ENCODE assay signal across 23 mouse cellular contexts in genomic region chr3:151153340-151153739, GRCm38 (mm10).
A peak's percentile ranks its signal among the peaks of the same experiment; 100 is the strongest.
DNase-seq lines count a peak whose midpoint lies in the region; ATAC-seq and TF ChIP-seq lines count a peak whose summit lies in the region.
"Had no signal": no experiment of that assay in that cellular context is flagged by ENCODE, and none has a peak within 500 bp of the region (broad histone marks: within the 10 kb centered on the region; RNA-seq: fewer than 3 reads in every experiment).

No protein-coding gene starts in this region.

- H3K27me3 ChIP-seq in heart, embryonic 10.5 days (ENCODE audit: insufficient read depth, poor library complexity, severe bottlenecking) = no peaks in the 10 kb centered on the region
- H3K27me3 ChIP-seq in kidney, embryonic 15.5 days = no peaks in the 10 kb centered on the region
- H3K27me3 ChIP-seq in CH12.LX (replicated peaks) = no peaks in the 10 kb centered on the region
- H3K27me3 ChIP-seq in lung, postnatal 0 days (replicated peaks; ENCODE audit: insufficient read depth, low read length) = no peaks in the 10 kb centered on the region
- H3K27me3 ChIP-seq: neural tube, embryonic 13.5 days; Patski; stomach, embryonic 15.5 days had no signal

- dilution Hi-C loops in CH12.LX (cut with MboI; ENCODE audit: extremely low pct_ligation_motif_present, extremely low pct_unique_long_range_greater_than_20kb, low sequenced_read_pairs) = no loop called here

- H3K27ac ChIP-seq in heart, embryonic 10.5 days = no peak overlapping the region
- no peak overlapping the region for H3K27ac ChIP-seq in kidney, embryonic 15.5 days
- no peak overlapping the region for H3K27ac ChIP-seq in CH12.LX (ENCODE audit: insufficient read depth, low read depth)
- H3K27ac ChIP-seq in lung, postnatal 0 days (ENCODE audit: low read length) = no peak overlapping the region
- H3K27ac ChIP-seq: embryonic facial prominence, embryonic 10.5 days; neural tube, embryonic 13.5 days; stomach, embryonic 15.5 days had no signal

- H3K4me3 ChIP-seq in heart, embryonic 10.5 days = no peak overlapping the region
- no peak overlapping the region for H3K4me3 ChIP-seq in kidney, embryonic 15.5 days (replicated peaks)
- H3K4me3 ChIP-seq in CH12.LX (replicated peaks in 1 of 3; ENCODE audit: low read depth in 2 of 3, low read length in 2 of 3, poor library complexity in 1 of 3) = no peak overlapping the region
- H3K4me3 ChIP-seq in lung, postnatal 0 days (ENCODE audit: low read depth, low read length) = no peak overlapping the region
- H3K4me3 ChIP-seq: embryonic facial prominence, embryonic 10.5 days; neural tube, embryonic 13.5 days; stomach, embryonic 15.5 days had no signal

- H3K79me2 ChIP-seq in CH12.LX (replicated peaks; ENCODE audit: control insufficient read depth, extremely low read depth, insufficient read depth, poor library complexity, severe bottlenecking) = no peaks in the 10 kb centered on the region

- in situ Hi-C loops in CH12.LX (cut with MboI; ENCODE audit: low pct_ligation_motif_present, low pct_unique_long_range_greater_than_20kb, low sequenced_read_pairs) = no loop called here

- peak; percentile 13 for DNase-seq in heart, adult 8-10 months (ENCODE audit: low spot score)
- DNase-seq in heart, embryonic 10.5 days (ENCODE audit: low spot score) = no peak
- no peak for DNase-seq in kidney, postnatal 14 days
- DNase-seq in A20 (ENCODE audit: low read depth, low spot score) (peak; percentile 54), CH12.LX (ENCODE audit: extremely low read depth) (peak; percentile 17)
- DNase-seq in lung, postnatal 0 days (ENCODE audit: low spot score) = no peak
- DNase-seq in frontal cortex, adult 2 months (ENCODE audit: extremely low spot score in 1 of 2, low spot score in 1 of 2) = no peak
- DNase-seq: adrenal gland, adult 8-10 months; cerebellum, adult 11 months; cerebellum, postnatal 36 days; gastrocnemius, postnatal 10 days; heart, postnatal 4 days; kidney, postnatal 25 days; left cerebral cortex, postnatal 4 days; liver; liver, postnatal 0 days; lung, postnatal 14 days; thymus, adult 18-20 months had no signal

- ATAC-seq in kidney, embryonic 15.5 days (replicated peaks; ENCODE audit: low FRiP score) = peak; percentile 92
- ATAC-seq in lung, postnatal 0 days = no peak
- ATAC-seq: liver, postnatal 0 days; Patski had no signal

- no peak for TF ChIP-seq POLR2A in CH12.LX (IDR thresholded peaks at IDR 0.05; ENCODE audit: low read depth, low read length)

- no peak for TF ChIP-seq RAD21 in CH12.LX (IDR thresholded peaks at IDR 0.05; ENCODE audit: low read depth, low read length)

- H3K36me3 ChIP-seq in heart, embryonic 10.5 days = no peaks in the 10 kb centered on the region
- H3K36me3 ChIP-seq in kidney, embryonic 15.5 days = no peaks in the 10 kb centered on the region
- no peaks in the 10 kb centered on the region for H3K36me3 ChIP-seq in CH12.LX (replicated peaks in 1 of 2; ENCODE audit: control insufficient read depth in 1 of 2, insufficient read depth in 1 of 2, low read length in 1 of 2)
- no peaks in the 10 kb centered on the region for H3K36me3 ChIP-seq in lung, postnatal 0 days (ENCODE audit: insufficient read depth, low read length)
- H3K36me3 ChIP-seq: embryonic facial prominence, embryonic 10.5 days; neural tube, embryonic 13.5 days; stomach, embryonic 15.5 days had no signal

- no peak for TF ChIP-seq EP300 in CH12.LX (IDR thresholded peaks at IDR 0.05; ENCODE audit: low read length)
- TF ChIP-seq EP300 in lung, postnatal 0 days (IDR thresholded peaks at IDR 0.05) = no peak

- 46% methylated on average over 4 of the region's 4 CpGs for WGBS in heart, embryonic 10.5 days
- WGBS in kidney, embryonic 15.5 days = 27% methylated on average over 4 of the region's 4 CpGs
- 42% methylated on average over 4 of the region's 4 CpGs for WGBS in lung, postnatal 0 days

- H3K9me3 ChIP-seq in heart, embryonic 10.5 days = no peaks in the 10 kb centered on the region
- no peaks in the 10 kb centered on the region for H3K9me3 ChIP-seq in kidney, embryonic 15.5 days (replicated peaks)
- H3K9me3 ChIP-seq in CH12.LX (replicated peaks; ENCODE audit: low read length) = peaks cover 10% of the 10 kb centered on the region
- H3K9me3 ChIP-seq in lung, postnatal 0 days (ENCODE audit: low read length) = no peaks in the 10 kb centered on the region
- H3K9me3 ChIP-seq: embryonic facial prominence, embryonic 10.5 days; neural tube, embryonic 13.5 days; stomach, embryonic 15.5 days had no signal

- no peak overlapping the region for H3K4me2 ChIP-seq in kidney, embryonic 15.5 days
- no peak overlapping the region for H3K4me2 ChIP-seq in CH12.LX (ENCODE audit: insufficient read depth, low read depth, poor library complexity, severe bottlenecking)
- no peak overlapping the region for H3K4me2 ChIP-seq in lung, postnatal 0 days (replicated peaks; ENCODE audit: low read depth, low read length)
- H3K4me2 ChIP-seq: neural tube, embryonic 13.5 days; stomach, embryonic 15.5 days had no signal

- H3K4me1 ChIP-seq in heart, embryonic 10.5 days = 0 out of 2 replicates have a peak, but pooled peaks cover 3% of the 10 kb centered on the region
- no peaks in the 10 kb centered on the region for H3K4me1 ChIP-seq in kidney, embryonic 15.5 days
- H3K4me1 ChIP-seq in CH12.LX (ENCODE audit: control insufficient read depth in 1 of 2, insufficient read depth in 2 of 2) = 0 out of 4 replicates have a peak, but pooled peaks cover 0 to 4% of the 10 kb centered on the region in 2 experiments
- H3K4me1 ChIP-seq in lung, postnatal 0 days (ENCODE audit: insufficient read depth, low read depth, low read length) = no peaks in the 10 kb centered on the region
- H3K4me1 ChIP-seq: embryonic facial prominence, embryonic 10.5 days; neural tube, embryonic 13.5 days; stomach, embryonic 15.5 days had no signal

- TF ChIP-seq CTCF in CH12.LX (conservative IDR thresholded peaks at IDR 0.05 in 1 of 2, IDR thresholded peaks at IDR 0.05 in 1 of 2; ENCODE audit: low read depth in 2 of 2, low read length in 2 of 2) = no peak
- TF ChIP-seq CTCF in lung, postnatal 0 days (IDR thresholded peaks at IDR 0.05) = no peak

- no peak overlapping the region for H3K9ac ChIP-seq in kidney, embryonic 15.5 days
- H3K9ac ChIP-seq in CH12.LX (ENCODE audit: insufficient read depth, low read depth) = no peak overlapping the region
- H3K9ac ChIP-seq in lung, postnatal 0 days (replicated peaks; ENCODE audit: low read depth) = no peak overlapping the region
- H3K9ac ChIP-seq: liver, postnatal 0 days; neural tube, embryonic 13.5 days; stomach, embryonic 15.5 days had no signal

TF ChIP-seq in CH12.LX, 34 proteins besides CTCF, POLR2A, EP300 and RAD21:
- TF ChIP-seq MEF2A (IDR thresholded peaks at IDR 0.05; ENCODE audit: borderline replicate concordance, low read depth, low read length) (no peak), E2F4 (IDR thresholded peaks at IDR 0.05; ENCODE audit: insufficient replicate concordance, low read depth, low read length) (no peak), USF2 (conservative IDR thresholded peaks at IDR 0.05; ENCODE audit: low read depth, low read length) (no peak)

Comparison
In these comparisons a context has a peak if more than half of its experiments do, and no peak if none do; other contexts are left out.
1. DNase-seq: peak in heart, adult 8-10 months (single experiment), A20 (single experiment) and CH12.LX (single experiment); none in heart, embryonic 10.5 days (single experiment), kidney, postnatal 14 days (single experiment), lung, postnatal 0 days (single experiment) and frontal cortex, adult 2 months (0 of 2).